Mouse (Mus musculus) embryonic facial prominence, embryonic 15.5 days (tissue): ENCODE measurements around the gene Srgap2. TPM values are rescaled to one million over a fixed set of nuclear protein-coding genes. Genes with fewer than 3 reads are reported as not detected.
A peak's percentile ranks its signal among the peaks of the same experiment; 100 is the strongest.

Experiments
- ATAC-seq: fragments of 200-750 bp; cut with Nextera tagmentation; 2 replicates; pipeline ENCODE4 v1.8.0; 2017; ENCODE audit warnings: low read depth, moderate TSS enrichment; ENCODE audit not compliant: insufficient number of reproducible peaks, low FRiP score, low TSS enrichment
- H3K27ac ChIP-seq: fragments of 300-500 bp; sonication (generic); replicated peaks from 2 replicates; pipeline ENCODE4 v1.5.1; 2015; ENCODE audit warnings: mild to moderate bottlenecking, inconsistent platforms
- H3K27me3 ChIP-seq: fragments of 300-500 bp; sonication (generic); 2 replicates; pipeline ENCODE4 v1.6.1; 2015; ENCODE audit warnings: inconsistent platforms
- H3K36me3 ChIP-seq: fragments of 300-500 bp; sonication (generic); 2 replicates; pipeline ENCODE4 v1.6.1; 2015; ENCODE audit warnings: mild to moderate bottlenecking, inconsistent platforms
- H3K4me1 ChIP-seq: fragments of 300-500 bp; sonication (generic); 2 replicates; pipeline ENCODE4 v1.6.1; 2015; ENCODE audit warnings: inconsistent platforms
- H3K4me2 ChIP-seq: fragments of 300-500 bp; sonication (generic); replicated peaks from 2 replicates; pipeline ENCODE4 v1.6.1; 2015; ENCODE audit warnings: mild to moderate bottlenecking, inconsistent platforms
- H3K4me3 ChIP-seq: fragments of 300-500 bp; sonication (generic); replicated peaks from 2 replicates; pipeline ENCODE4 v1.5.1; 2015; ENCODE audit warnings: mild to moderate bottlenecking, inconsistent platforms
- H3K9ac ChIP-seq: fragments of 300-500 bp; sonication (generic); 2 replicates; pipeline ENCODE4 v1.6.1; 2015; ENCODE audit warnings: inconsistent platforms
- H3K9me3 ChIP-seq: fragments of 300-500 bp; sonication (generic); replicated peaks from 2 replicates; pipeline ENCODE4 v1.6.1; 2016; ENCODE audit warnings: inconsistent platforms
- WGBS: fragments of 180-500 bp; shearing (Covaris S2); methylation state at CpG from one replicate; pipeline ENCODE4 v1.1.7; 2015; 5-methylcytosine and 5-hydroxymethylcytosine counted together
- microRNA-seq: library from miRNA; unstranded; fragments of <30 nt; microRNA quantifications from one replicate; pipeline ENCODE4, GENCODE M21; 2016; ENCODE audit warnings: borderline number of aligned reads
- polyA plus RNA-seq: library from polyadenylated mRNA; unstranded; fragments of >200 nt; fragmentation: Nextera tagmentation; extraction: Ambion mirVana; gene quantifications from 2 replicates; pipeline ENCODE4 v1.2.1, GENCODE M21; 2015

The Srgap2 gene
- polyA plus RNA-seq, 1 experiment from 2014 or later, result 18.0 TPM

DNA sequence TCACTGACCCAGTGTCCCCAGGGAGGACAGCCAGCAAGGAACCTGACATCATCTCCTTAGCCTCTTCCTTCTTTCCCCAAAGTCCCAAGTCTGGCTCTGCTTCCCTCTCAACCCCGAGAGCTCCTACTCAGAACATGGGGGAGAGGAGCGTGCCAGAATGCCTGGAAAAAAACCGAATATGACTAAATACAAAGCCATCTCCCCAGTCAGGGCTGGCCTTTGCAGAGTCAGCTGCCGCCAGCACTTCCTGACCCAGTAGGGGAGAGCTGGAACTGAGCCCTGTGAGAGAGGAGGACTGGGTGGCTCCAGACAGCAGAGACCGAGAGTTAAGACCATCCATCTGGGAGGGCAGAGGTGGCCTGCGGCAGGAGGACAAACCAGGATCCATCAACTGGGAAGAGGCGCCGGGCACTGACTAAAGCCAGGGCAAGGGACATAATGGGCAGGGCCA lies 288.2 kb downstream of the Srgap2 start:
- Histone ChIP-seq H3K4me3 (no peak overlapping the region), H3K27ac (0 out of 2 replicates have a peak overlapping the region, but pooled peaks have one; percentile 13), H3K4me2 (no peak overlapping the region), H3K36me3 (no peaks in the 10 kb centered on the region), H3K4me1 (peaks cover 32% of the 10 kb centered on the region), H3K9me3 (no peaks in the 10 kb centered on the region), H3K27me3 (peaks cover 16% of the 10 kb centered on the region), H3K9ac (no peak overlapping the region)
- no peak for ATAC-seq
- WGBS, result 50% methylated on average over 8 of the region's 8 CpGs

GRCm38 (mm10) chr1:131236077-131236476 lies 291.1 kb downstream of the Srgap2 start:
- no peaks in the 10 kb centered on the region for H3K9me3 ChIP-seq
- peaks cover 27% of the 10 kb centered on the region for H3K4me1 ChIP-seq
- peak overlapping the region; percentile 18; the same call in 1 of the 2 replicates for H3K27ac ChIP-seq
- H3K27me3 ChIP-seq, result no peaks in the 10 kb centered on the region
- no peak overlapping the region for H3K9ac ChIP-seq
- no peak overlapping the region for H3K4me3 ChIP-seq
- H3K4me2 ChIP-seq, result no peak overlapping the region
- WGBS, result 22% methylated on average over 7 of the region's 7 CpGs
- no peak for ATAC-seq
- no peaks in the 10 kb centered on the region for H3K36me3 ChIP-seq

Small RNA genes within 50 kb of the gene (microRNA-seq; reads per million reads assigned to microRNA genes)
- gene Gm24273, result not detected

Other genes with a start within 250 kb of the Srgap2 start
- 5.1 and 7.7 TPM in 2 replicates for gene Ikbke, start 247.7 kb downstream of the Srgap2 start, polyA plus RNA-seq
- gene Fam72a, start 551 bp upstream of the Srgap2 start, polyA plus RNA-seq, result 2.2 and 2.4 TPM in 2 replicates
- gene Avpr1b, start 71.9 kb upstream of the Srgap2 start, polyA plus RNA-seq, result not detected in 2 replicates
- gene Ctse, start 111.0 kb upstream of the Srgap2 start, polyA plus RNA-seq, result 1.1 and 1.3 TPM in 2 replicates
- gene Rab7b, start 161.3 kb upstream of the Srgap2 start, polyA plus RNA-seq, result 17.0 and 19.2 TPM in 2 replicates
- 0.28 and 0.72 TPM in 2 replicates for gene Slc26a9, start 216.7 kb upstream of the Srgap2 start, polyA plus RNA-seq